Mouse (Mus musculus) ES-Bruce4 (cell line): Measurements from ENCODE around the gene Naa20.

Experiments
- CTCF ChIP-seq: IDR thresholded peaks from one replicate; pipeline ENCODE4 v1.8.1; 2011; ENCODE audit warnings: low read depth, low read length
- EP300 ChIP-seq: IDR thresholded peaks from 2 replicates; pipeline ENCODE4 v1.6.1; 2011; ENCODE audit warnings: low read depth, low read length; ENCODE audit not compliant: insufficient read depth

DNA sequence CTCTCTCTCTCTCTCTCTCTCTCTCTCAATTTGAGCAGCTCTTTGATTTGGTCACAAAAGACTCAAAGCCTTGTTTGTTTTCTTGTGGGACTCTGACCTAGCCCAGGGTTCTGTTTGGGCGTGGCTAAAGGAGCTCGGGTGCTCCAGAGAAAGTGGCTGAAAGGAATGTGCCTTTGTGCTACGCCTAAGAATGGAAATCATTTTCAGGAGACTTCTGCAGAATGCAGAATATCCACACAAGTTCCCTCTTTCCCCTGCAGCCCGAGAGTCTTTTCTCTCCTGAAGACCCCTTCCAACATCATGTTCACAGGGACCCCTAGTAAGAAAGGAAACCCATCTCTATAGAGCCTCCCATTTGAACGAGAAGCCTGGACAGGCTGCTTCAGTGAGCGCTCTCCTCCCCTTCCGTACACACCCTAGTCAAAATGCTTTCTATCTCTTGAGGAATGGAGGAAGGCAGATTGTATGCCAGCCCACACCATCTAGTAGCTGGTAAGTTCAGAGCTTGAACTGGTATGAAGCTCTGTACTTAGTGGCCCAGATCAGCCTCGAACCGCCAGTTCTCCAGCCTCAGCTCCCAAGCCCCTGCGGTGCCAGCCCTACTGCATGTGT lies 39.6 kb upstream of the Naa20 start:
- no peak for TF ChIP-seq CTCF
- TF ChIP-seq EP300 = no peak
